Mouse (Mus musculus) heart, embryonic 12.5 days (tissue): ENCODE measurements around the gene Ephx1. TPM values are rescaled to one million over a fixed set of nuclear protein-coding genes. Genes with fewer than 3 reads are reported as not detected.

Source experiments
- ATAC-seq: fragments of 200-750 bp; cut with Nextera tagmentation; 2 replicates; pipeline ENCODE4 v1.8.0; 2017; ENCODE audit warnings: moderate TSS enrichment, moderate library complexity; ENCODE audit not compliant: insufficient number of reproducible peaks, low FRiP score
- H3K27ac ChIP-seq: fragments of 300-500 bp; sonication (generic); 2 replicates; pipeline ENCODE4 v1.5.1; 2016; ENCODE audit warnings: mild to moderate bottlenecking, moderate library complexity; ENCODE audit not compliant: poor library complexity, severe bottlenecking
- H3K27me3 ChIP-seq: fragments of 300-500 bp; sonication (generic); replicated peaks from 2 replicates; pipeline ENCODE4 v1.6.1; 2016; ENCODE audit warnings: mild to moderate bottlenecking, moderate library complexity
- H3K36me3 ChIP-seq: fragments of 300-500 bp; sonication (generic); 2 replicates; pipeline ENCODE4 v1.6.1; 2016; ENCODE audit warnings: mild to moderate bottlenecking, moderate library complexity
- H3K4me1 ChIP-seq: fragments of 300-500 bp; sonication (generic); replicated peaks from 2 replicates; pipeline ENCODE4 v1.6.1; 2016; ENCODE audit warnings: mild to moderate bottlenecking
- H3K4me2 ChIP-seq: fragments of 300-500 bp; sonication (generic); 2 replicates; pipeline ENCODE4 v1.6.1; 2016; ENCODE audit warnings: mild to moderate bottlenecking, moderate library complexity
- H3K4me3 ChIP-seq: fragments of 300-500 bp; sonication (generic); 2 replicates; pipeline ENCODE4 v1.5.1; 2016; ENCODE audit warnings: mild to moderate bottlenecking
- H3K9ac ChIP-seq: fragments of 300-500 bp; sonication (generic); 2 replicates; pipeline ENCODE4 v1.6.1; 2016; ENCODE audit warnings: mild to moderate bottlenecking, moderate library complexity
- H3K9me3 ChIP-seq: fragments of 300-500 bp; sonication (generic); replicated peaks from 2 replicates; pipeline ENCODE4 v1.6.1; 2016; ENCODE audit warnings: mild to moderate bottlenecking, moderate library complexity
- WGBS: fragments of 180-500 bp; shearing (Covaris S2); methylation state at CpG from one replicate; pipeline ENCODE4 v1.1.7; 2016; 5-methylcytosine and 5-hydroxymethylcytosine counted together
- polyA plus RNA-seq: library from polyadenylated mRNA; unstranded; fragments of >200 nt; fragmentation: Nextera tagmentation; extraction: Ambion mirVana; gene quantifications from 2 replicates; pipeline ENCODE4 v1.2.1, GENCODE M21; 2016

The Ephx1 gene
- polyA plus RNA-seq, result 5.0 and 5.1 TPM in 2 replicates

- no peak for ATAC-seq
These were observed at the start of gene Ephx1 for GRCm38 (mm10) chr1:181020756-181021487. TSS of gene Ephx1 (minus strand) at chr1:181020904.

GRCm38 (mm10) chr1:181069671-181070070 is 49.0 kb upstream of the Ephx1 start:
- no peak overlapping the region for H3K4me3 ChIP-seq
- WGBS, result 65% methylated on average over 11 of the region's 11 CpGs
- no peaks in the 10 kb centered on the region for H3K4me1 ChIP-seq
- no peaks in the 10 kb centered on the region for H3K36me3 ChIP-seq
- no peak overlapping the region for H3K9ac ChIP-seq
- H3K27ac ChIP-seq, result no peak overlapping the region
- ATAC-seq, result no peak
- 0 out of 2 replicates have a peak, but pooled peaks cover 8% of the 10 kb centered on the region for H3K27me3 ChIP-seq
- no peaks in the 10 kb centered on the region for H3K9me3 ChIP-seq
- H3K4me2 ChIP-seq, result no peak overlapping the region

More at GRCm38 (mm10) chr1:181020756-181021487, at the start of gene Ephx1:
- Histone ChIP-seq H3K9ac (no peak within 1 kb of the TSS), H3K36me3 (no peaks in the 10 kb centered on the region), H3K27ac (no peak within 1 kb of the TSS), H3K4me1 (peaks cover 16% of the 10 kb centered on the region), H3K4me2 (no peak within 1 kb of the TSS), H3K4me3 (no peak within 1 kb of the TSS), H3K9me3 (no peaks in the 10 kb centered on the region), H3K27me3 (peaks cover 14% of the 10 kb centered on the region; the same call in 1 of the 2 replicates)
- WGBS, result 41% methylated on average over 5 of the region's 5 CpGs

DNA sequence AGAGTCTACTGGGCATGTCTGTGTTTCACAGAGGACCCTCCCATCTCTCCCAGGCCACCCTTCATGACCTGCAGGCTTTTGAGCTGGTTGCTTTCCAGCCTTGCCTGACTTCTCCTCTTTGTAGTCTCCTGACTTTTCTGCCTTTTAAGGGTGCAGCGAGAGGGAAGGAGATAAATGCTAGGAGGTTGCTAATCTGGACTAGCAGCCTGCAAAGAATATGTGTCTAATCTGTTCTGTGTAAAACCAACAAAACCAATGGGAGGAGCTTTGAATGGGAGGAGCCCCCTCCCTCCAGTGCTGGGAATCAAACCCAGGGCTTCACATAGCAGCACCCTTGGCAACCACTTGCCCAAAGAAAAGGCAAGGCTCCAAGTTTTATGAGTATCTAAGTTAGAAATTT is 47.6 kb upstream of the Ephx1 start:
- H3K9ac ChIP-seq, result no peak overlapping the region
- H3K4me3 ChIP-seq, result no peak overlapping the region
- 0 out of 2 replicates have a peak, but pooled peaks cover 8% of the 10 kb centered on the region for H3K27me3 ChIP-seq
- ATAC-seq, result no peak
- no peak overlapping the region for H3K4me2 ChIP-seq
- H3K36me3 ChIP-seq, result no peaks in the 10 kb centered on the region
- H3K4me1 ChIP-seq, result no peaks in the 10 kb centered on the region
- no peaks in the 10 kb centered on the region for H3K9me3 ChIP-seq
- WGBS, result 32% methylated on average over 1 of the region's 1 CpGs
- no peak overlapping the region for H3K27ac ChIP-seq

DNA sequence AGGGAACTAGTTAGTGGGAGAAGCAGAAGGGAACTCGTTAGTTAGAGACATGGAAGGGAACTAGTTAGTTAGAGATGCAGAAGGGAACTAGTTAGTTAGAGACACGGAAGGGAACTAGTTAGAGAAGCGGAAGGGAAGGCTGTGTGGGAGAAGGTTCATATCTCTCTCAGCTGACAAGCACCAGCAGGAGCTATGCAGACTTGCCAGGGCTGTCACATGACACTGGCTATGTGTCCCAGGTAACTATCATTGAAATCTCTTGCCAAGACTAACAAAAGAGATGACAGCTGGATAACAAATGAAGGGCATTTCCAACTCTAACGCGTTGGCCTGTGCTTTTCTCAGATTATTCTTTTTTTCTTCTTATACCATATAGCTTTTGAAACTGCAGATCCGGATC is 43.9 kb upstream of the Ephx1 start:
- 62% methylated on average over 6 of the region's 6 CpGs for WGBS
- no peaks in the 10 kb centered on the region for H3K36me3 ChIP-seq
- no peak for ATAC-seq
- H3K9me3 ChIP-seq, result no peaks in the 10 kb centered on the region
- no peaks in the 10 kb centered on the region for H3K4me1 ChIP-seq
- H3K27ac ChIP-seq, result no peak overlapping the region
- H3K4me2 ChIP-seq, result no peak overlapping the region
- H3K4me3 ChIP-seq, result no peak overlapping the region
- H3K9ac ChIP-seq, result no peak overlapping the region
- H3K27me3 ChIP-seq, result 0 out of 2 replicates have a peak, but pooled peaks cover 3% of the 10 kb centered on the region

GRCm38 (mm10) chr1:181063991-181064390 is 43.3 kb upstream of the Ephx1 start:
- Histone ChIP-seq H3K36me3 (no peaks in the 10 kb centered on the region), H3K27ac (no peak overlapping the region), H3K9ac (no peak overlapping the region), H3K9me3 (no peaks in the 10 kb centered on the region), H3K4me2 (no peak overlapping the region), H3K4me3 (no peak overlapping the region), H3K27me3 (0 out of 2 replicates have a peak, but pooled peaks cover 3% of the 10 kb centered on the region), H3K4me1 (no peaks in the 10 kb centered on the region)
- no peak for ATAC-seq
- WGBS, result 61% methylated on average over 2 of the region's 2 CpGs

DNA sequence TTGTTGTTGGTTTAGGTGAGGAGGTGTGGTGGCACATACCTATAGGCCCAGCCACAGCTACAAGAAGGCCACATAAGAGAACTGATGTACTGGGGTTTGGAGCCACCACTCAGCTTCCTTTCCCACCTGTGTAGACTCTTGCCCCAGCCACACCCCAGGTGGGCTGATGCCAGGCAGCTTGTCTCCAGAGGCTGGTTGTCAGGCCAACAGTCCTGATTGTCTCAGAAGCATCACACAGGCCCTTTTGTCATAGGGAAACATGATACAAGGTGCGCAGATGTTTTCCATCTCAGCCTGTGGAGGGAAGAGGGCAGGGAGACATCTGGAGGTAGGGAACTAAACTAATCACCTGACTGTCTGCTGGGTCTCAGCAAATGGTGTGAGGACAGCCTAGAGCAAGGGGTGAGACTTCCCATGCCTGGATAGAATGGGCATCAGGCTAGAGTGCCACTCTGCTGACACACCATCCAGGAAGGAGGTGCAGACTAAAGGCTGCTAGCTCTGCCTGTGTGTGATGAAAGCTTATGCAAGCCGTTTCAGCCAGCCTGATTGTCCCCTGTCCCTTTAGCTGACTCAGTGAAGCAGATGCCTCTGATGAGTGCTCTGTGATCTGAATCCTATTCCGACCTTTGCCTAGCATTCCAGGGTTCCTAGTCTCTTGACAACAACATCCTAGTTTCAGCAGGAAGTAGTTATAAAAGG is 41.2 kb upstream of the Ephx1 start:
- Histone ChIP-seq H3K4me3 (no peak overlapping the region), H3K27me3 (0 out of 2 replicates have a peak, but pooled peaks cover 3% of the 10 kb centered on the region), H3K4me2 (no peak overlapping the region), H3K36me3 (no peaks in the 10 kb centered on the region), H3K27ac (no peak overlapping the region), H3K4me1 (no peaks in the 10 kb centered on the region), H3K9ac (no peak overlapping the region), H3K9me3 (0 out of 2 replicates have a peak, but pooled peaks cover 4% of the 10 kb centered on the region)
- ATAC-seq, result no peak
- 46% methylated on average over 3 of the region's 3 CpGs for WGBS

- 68% methylated on average over 4 of the region's 4 CpGs for WGBS
- H3K27me3 ChIP-seq, result no peaks in the 10 kb centered on the region
- no peaks in the 10 kb centered on the region for H3K4me1 ChIP-seq
- H3K9me3 ChIP-seq, result 0 out of 2 replicates have a peak, but pooled peaks cover 4% of the 10 kb centered on the region
- no peak overlapping the region for H3K4me2 ChIP-seq
- ATAC-seq, result no peak
- no peak overlapping the region for H3K27ac ChIP-seq
- H3K36me3 ChIP-seq, result no peaks in the 10 kb centered on the region
- H3K4me3 ChIP-seq, result no peak overlapping the region
- H3K9ac ChIP-seq, result no peak overlapping the region
These were observed 32.2 kb upstream of the Ephx1 start for GRCm38 (mm10) chr1:181052898-181053297.

GRCm38 (mm10) chr1:181050937-181051336 is 30.2 kb upstream of the Ephx1 start, which contains the start of gene 9130409I23Rik:
TSS of gene 9130409I23Rik (plus strand) at chr1:181051237.
- WGBS, result 76% methylated on average over 6 of the region's 6 CpGs

GRCm38 (mm10) chr1:181049328-181049842 is 28.7 kb upstream of the Ephx1 start:
- Histone ChIP-seq H3K4me2 (no peak overlapping the region), H3K9me3 (no peaks in the 10 kb centered on the region), H3K4me3 (no peak overlapping the region), H3K27ac (no peak overlapping the region), H3K27me3 (0 out of 2 replicates have a peak, but pooled peaks cover 4% of the 10 kb centered on the region), H3K9ac (no peak overlapping the region), H3K4me1 (no peaks in the 10 kb centered on the region), H3K36me3 (no peaks in the 10 kb centered on the region)
- ATAC-seq, result no peak

More at GRCm38 (mm10) chr1:181050937-181051336, 30.2 kb upstream of the Ephx1 start, which contains the start of gene 9130409I23Rik:
- Histone ChIP-seq H3K4me2 (no peak within 1 kb of the TSS), H3K4me1 (no peaks in the 10 kb centered on the region), H3K36me3 (no peaks in the 10 kb centered on the region), H3K9ac (no peak within 1 kb of the TSS), H3K4me3 (no peak within 1 kb of the TSS), H3K27me3 (0 out of 2 replicates have a peak, but pooled peaks cover 3% of the 10 kb centered on the region), H3K9me3 (no peaks in the 10 kb centered on the region), H3K27ac (no peak within 1 kb of the TSS)
- ATAC-seq, result no peak

DNA sequence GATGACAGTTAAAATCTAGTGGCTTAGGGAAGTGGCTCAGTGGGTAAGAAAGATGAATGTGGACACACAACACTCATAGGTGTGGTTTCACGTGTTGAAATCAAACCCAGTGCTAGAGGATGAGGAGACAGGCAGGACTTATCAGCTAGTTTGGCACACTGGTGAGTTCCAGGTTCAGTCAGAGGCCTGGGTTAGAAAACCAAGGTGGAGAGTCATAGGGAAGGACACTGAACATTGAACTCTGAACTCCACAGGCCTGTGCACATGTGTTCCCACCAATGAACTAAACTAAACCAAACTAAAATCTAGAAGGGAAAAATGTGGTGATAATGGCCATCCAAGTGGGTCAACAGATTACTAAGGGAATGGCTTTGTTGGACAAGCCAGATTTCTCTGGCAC is 26.8 kb upstream of the Ephx1 start:
- no peak overlapping the region for H3K4me3 ChIP-seq
- 42% methylated on average over 1 of the region's 1 CpGs for WGBS
- no peaks in the 10 kb centered on the region for H3K9me3 ChIP-seq
- H3K4me2 ChIP-seq, result no peak overlapping the region
- H3K36me3 ChIP-seq, result no peaks in the 10 kb centered on the region
- no peak overlapping the region for H3K27ac ChIP-seq
- 0 out of 2 replicates have a peak, but pooled peaks cover 4% of the 10 kb centered on the region for H3K27me3 ChIP-seq
- no peaks in the 10 kb centered on the region for H3K4me1 ChIP-seq
- no peak overlapping the region for H3K9ac ChIP-seq
- ATAC-seq, result no peak

- ATAC-seq, result no peak
- Histone ChIP-seq H3K27ac (no peak overlapping the region), H3K36me3 (no peaks in the 10 kb centered on the region), H3K4me3 (no peak overlapping the region), H3K4me2 (peak overlapping the region; percentile 35), H3K9ac (no peak overlapping the region), H3K27me3 (peaks cover 10% of the 10 kb centered on the region), H3K4me1 (no peaks in the 10 kb centered on the region), H3K9me3 (no peaks in the 10 kb centered on the region)
- WGBS, result 9% methylated on average over 4 of the region's 4 CpGs
These were observed 18.9 kb upstream of the Ephx1 start for GRCm38 (mm10) chr1:181039652-181040051.
